Mouse (Mus musculus) spleen, adult 2 months (tissue): ENCODE results near the gene Adgre4.

Experiments used
- CTCF ChIP-seq: fragments of 200-500 bp; IDR thresholded peaks from 2 replicates; pipeline ENCODE4 v1.5.1; 2011; ENCODE audit warnings: mild to moderate bottlenecking, inconsistent platforms; ENCODE audit not compliant: insufficient read depth, insufficient read length, insufficient replicate concordance; ENCODE audit errors: extremely low read depth
- POLR2A ChIP-seq: fragments of 200-500 bp; IDR thresholded peaks from 2 replicates; pipeline ENCODE4 v1.6.1; 2011; ENCODE audit warnings: low read depth, low read length, inconsistent platforms

- TF ChIP-seq CTCF, result no peak
- no peak for TF ChIP-seq POLR2A
These were observed 27.5 kb upstream of the Adgre4 start for GRCm38 (mm10) chr17:55722250-55722649.
